Mouse (Mus musculus) CD4-positive helper T cell, adult 2 months (primary cell): ENCODE results near the gene Calm1.

Experiments
- DNase-seq: peaks from one replicate; pipeline ENCODE4 v3.0.0-alpha.2; 2012; ENCODE audit warnings: low read depth, missing footprints, low spot score

Calm1 gene

GRCm38 (mm10) chr12:100223531-100223930 lies 24.3 kb downstream of the Calm1 start:
- no peak for DNase-seq

GRCm38 (mm10) chr12:100225196-100225595 lies 26.0 kb downstream of the Calm1 start:
- no peak for DNase-seq

- DNase-seq = no peak
These were observed 26.8 kb downstream of the Calm1 start for GRCm38 (mm10) chr12:100226073-100226472.

- no peak for DNase-seq
These were observed 27.4 kb downstream of the Calm1 start for GRCm38 (mm10) chr12:100226621-100227020.

GRCm38 (mm10) chr12:100228041-100228725 lies 28.9 kb downstream of the Calm1 start:
- peak; percentile 61 for DNase-seq

GRCm38 (mm10) chr12:100234201-100234600 lies 35.0 kb downstream of the Calm1 start:
- DNase-seq = no peak

- DNase-seq = no peak
These were observed 35.7 kb downstream of the Calm1 start for GRCm38 (mm10) chr12:100234919-100235318.

- no peak for DNase-seq
These were observed 36.2 kb downstream of the Calm1 start for GRCm38 (mm10) chr12:100235423-100235822.

GRCm38 (mm10) chr12:100239404-100239803 lies 40.2 kb downstream of the Calm1 start:
- DNase-seq = no peak

- no peak for DNase-seq
These were observed 40.6 kb downstream of the Calm1 start for GRCm38 (mm10) chr12:100239807-100240206.

GRCm38 (mm10) chr12:100241911-100242796 lies 42.9 kb downstream of the Calm1 start:
- peak; percentile 17 for DNase-seq

- DNase-seq = no peak
These were observed 45.3 kb downstream of the Calm1 start for GRCm38 (mm10) chr12:100244580-100244979.

- DNase-seq = no peak
These were observed 49.9 kb downstream of the Calm1 start for GRCm38 (mm10) chr12:100249170-100249569.

GRCm38 (mm10) chr12:100254471-100254870 lies 55.2 kb downstream of the Calm1 start:
- no peak for DNase-seq

GRCm38 (mm10) chr12:100255441-100255949 lies 56.3 kb downstream of the Calm1 start:
- no peak for DNase-seq

- DNase-seq = no peak
These were observed 58.5 kb downstream of the Calm1 start for GRCm38 (mm10) chr12:100257779-100258178.
